Mouse (Mus musculus) large intestine, adult 2 months (tissue): ENCODE data around the gene Etnk2. TPM values are rescaled to one million over a fixed set of nuclear protein-coding genes. Genes with fewer than 3 reads are reported as not detected.

ENCODE experiments used
- DNase-seq: peaks from one replicate; pipeline ENCODE4 v3.0.0-alpha.2; 2012; ENCODE audit warnings: low read depth, low spot score
- WGBS: fragments of 180-500 bp; shearing (Covaris S2); methylation state at CpG from one replicate; pipeline ENCODE4 v1.1.7; 2018; 5-methylcytosine and 5-hydroxymethylcytosine counted together
- polyA plus RNA-seq: library from polyadenylated mRNA; depleted of rRNA; stranded (reverse); fragments of >200 nt; gene quantifications from 2 replicates; pipeline ENCODE4 v1.2.3, GENCODE M21; 2012

Gene Etnk2
- polyA plus RNA-seq, 1 experiment: 0.81 TPM

- WGBS: 73% methylated on average over 10 of the region's 10 CpGs
- no peak for DNase-seq
Measured at GRCm38 (mm10) chr1:133379254-133379985, 16.0 kb downstream of the Etnk2 start.

DNA sequence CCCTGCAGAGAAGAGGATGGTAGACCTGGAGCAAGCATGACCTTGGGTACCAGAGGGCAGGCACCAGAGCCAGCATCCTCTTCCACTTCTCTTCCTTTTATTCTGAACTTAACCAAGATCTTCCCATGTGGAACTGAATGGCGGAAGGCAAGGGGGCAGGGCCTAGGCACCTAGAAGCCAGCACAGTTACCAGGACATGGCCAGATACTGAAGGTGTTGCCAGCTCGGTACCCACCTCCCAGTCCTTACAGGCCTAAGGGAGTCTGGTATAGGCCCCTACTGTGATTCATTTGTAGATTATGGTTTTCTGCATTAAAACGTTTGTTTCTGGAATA is 16.6 kb downstream of the Etnk2 start:
- DNase-seq: no peak

DNA sequence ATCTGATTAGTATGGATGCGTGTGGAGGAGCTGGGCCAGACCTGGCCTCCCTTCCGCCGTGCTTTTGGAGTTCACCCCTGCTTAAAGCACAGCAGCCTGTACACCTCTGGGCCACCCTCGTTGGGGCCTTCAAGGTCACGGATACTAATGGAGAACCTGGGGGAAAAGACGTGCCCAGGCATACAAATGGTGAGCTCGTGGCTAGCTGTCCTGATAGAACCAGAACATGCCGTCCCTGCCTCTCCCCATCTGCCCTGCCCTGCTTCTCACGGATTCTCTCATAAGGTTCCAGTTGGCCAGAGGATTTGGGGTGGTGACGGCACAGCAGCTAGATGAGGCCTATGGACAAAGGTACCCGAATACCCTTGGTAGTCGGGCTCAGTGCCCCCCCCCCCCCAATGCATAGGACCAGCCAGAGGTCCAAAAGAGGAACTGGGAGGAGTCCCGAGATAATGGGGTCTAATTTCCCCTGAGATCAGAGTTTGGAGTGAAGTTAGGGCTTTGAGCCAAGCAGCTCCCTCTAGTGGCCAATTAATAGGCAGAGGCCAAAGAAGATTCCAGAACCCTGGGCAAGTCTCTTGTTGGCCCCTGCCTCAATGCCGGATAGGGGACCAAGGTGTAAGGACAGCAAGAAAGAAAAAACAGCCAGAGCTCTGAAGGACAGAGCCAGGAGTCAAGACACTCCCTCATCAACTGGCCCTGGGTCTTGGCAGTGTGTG is 17.1 kb downstream of the Etnk2 start:
- no peak for DNase-seq
- WGBS: 60% methylated on average over 14 of the region's 14 CpGs

More for the DNA sequence above, 16.6 kb downstream of the Etnk2 start:
- WGBS: 83% methylated on average over 3 of the region's 3 CpGs

DNA sequence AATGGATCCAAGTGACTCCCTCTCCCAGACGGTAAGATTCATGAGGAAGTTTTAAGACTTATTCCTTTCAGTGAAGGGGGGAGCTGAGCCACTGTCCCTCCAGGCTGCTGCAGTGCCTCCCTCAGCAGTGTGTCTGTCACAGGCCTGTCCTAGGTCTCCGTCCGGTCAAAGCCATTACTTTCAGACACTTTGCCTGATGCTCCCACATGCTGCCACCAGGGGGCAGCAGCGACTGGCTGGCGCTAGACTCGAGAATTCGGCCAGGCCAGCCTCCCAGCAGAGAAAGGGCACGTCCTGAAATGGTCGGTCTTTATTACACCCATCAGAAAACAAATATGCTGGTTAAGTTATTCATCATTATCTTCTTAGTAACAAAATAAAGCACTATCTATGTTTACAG is 18.6 kb downstream of the Etnk2 start:
- WGBS: 5% methylated on average over 9 of the region's 9 CpGs
- peak; percentile 61 for DNase-seq

GRCm38 (mm10) chr1:133382552-133383155 is 19.3 kb downstream of the Etnk2 start:
- DNase-seq: no peak
- WGBS: 65% methylated on average over 12 of the region's 12 CpGs

GRCm38 (mm10) chr1:133383157-133383783 is 19.9 kb downstream of the Etnk2 start:
- DNase-seq: no peak

DNA sequence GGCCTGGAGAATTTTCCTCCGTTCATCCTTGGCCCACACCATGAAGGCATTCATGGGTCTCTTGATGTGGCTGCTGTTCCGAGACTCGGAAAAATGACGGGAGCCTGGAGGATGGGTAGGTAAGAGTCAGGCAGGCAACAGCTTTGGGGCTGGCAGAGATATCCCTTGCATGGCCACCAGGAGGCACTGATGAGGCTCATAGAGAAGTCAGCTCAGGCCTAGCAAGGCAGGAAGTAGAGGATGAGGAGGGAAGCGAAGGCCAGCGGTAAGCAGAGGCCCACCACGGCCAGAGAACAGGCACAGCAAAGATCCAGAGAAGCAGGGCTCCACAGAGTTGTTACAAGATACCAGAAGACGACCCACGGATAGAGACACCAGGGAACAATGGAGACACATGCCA is 22.1 kb downstream of the Etnk2 start:
- 46% methylated on average over 9 of the region's 9 CpGs for WGBS
- DNase-seq: no peak

More at GRCm38 (mm10) chr1:133383157-133383783, 19.9 kb downstream of the Etnk2 start:
- WGBS: 88% methylated on average over 14 of the region's 14 CpGs

GRCm38 (mm10) chr1:133386209-133386608 is 22.8 kb downstream of the Etnk2 start:
- 85% methylated on average over 11 of the region's 11 CpGs for WGBS

GRCm38 (mm10) chr1:133387539-133388268 is 24.3 kb downstream of the Etnk2 start:
- no peak for DNase-seq
- WGBS: 85% methylated on average over 19 of the region's 19 CpGs

More at GRCm38 (mm10) chr1:133386209-133386608, 22.8 kb downstream of the Etnk2 start:
- DNase-seq: no peak

DNA sequence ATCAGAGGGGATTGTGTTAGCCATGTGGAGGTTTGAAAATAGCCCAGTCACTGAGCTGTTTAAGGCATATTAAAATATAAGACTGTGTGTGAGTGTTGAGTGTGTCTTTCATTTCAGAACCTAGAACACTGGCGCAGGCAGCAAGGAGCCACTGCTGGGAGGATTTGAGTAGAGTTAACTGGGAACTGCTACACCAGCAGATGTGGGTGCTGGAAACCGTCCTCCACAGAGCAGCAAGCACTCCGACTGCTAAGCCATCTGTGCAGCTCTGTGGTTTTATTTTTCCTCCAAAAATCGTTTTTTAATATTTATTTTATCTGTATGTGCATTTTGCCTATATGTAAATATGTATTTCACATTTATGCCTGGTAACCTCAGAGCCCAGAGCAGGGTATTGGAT is 31.3 kb downstream of the Etnk2 start:
- DNase-seq: no peak
- 74% methylated on average over 4 of the region's 4 CpGs for WGBS

- no peak for DNase-seq
Measured at GRCm38 (mm10) chr1:133396693-133397092, 33.3 kb downstream of the Etnk2 start.

DNA sequence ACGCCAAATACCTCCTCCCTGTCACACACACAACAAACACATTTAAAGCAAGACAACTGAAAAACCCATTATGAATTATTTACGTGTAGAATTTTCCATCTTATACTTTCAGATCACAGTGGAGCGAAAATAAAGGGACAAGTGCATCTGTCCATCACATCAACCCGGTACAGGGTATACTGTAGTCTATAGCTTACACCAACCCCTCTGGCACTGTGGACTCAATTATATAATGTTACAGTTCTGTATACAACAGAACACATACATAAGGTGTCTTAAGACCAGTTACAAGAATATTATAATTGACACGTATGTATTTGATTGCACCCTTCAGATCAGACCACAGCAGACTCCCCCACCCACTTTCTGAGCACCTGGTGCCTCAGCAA is 33.7 kb downstream of the Etnk2 start:
- DNase-seq: no peak
- WGBS: 91% methylated on average over 5 of the region's 5 CpGs

More at GRCm38 (mm10) chr1:133396693-133397092, 33.3 kb downstream of the Etnk2 start:
- 86% methylated on average over 5 of the region's 5 CpGs for WGBS

DNA sequence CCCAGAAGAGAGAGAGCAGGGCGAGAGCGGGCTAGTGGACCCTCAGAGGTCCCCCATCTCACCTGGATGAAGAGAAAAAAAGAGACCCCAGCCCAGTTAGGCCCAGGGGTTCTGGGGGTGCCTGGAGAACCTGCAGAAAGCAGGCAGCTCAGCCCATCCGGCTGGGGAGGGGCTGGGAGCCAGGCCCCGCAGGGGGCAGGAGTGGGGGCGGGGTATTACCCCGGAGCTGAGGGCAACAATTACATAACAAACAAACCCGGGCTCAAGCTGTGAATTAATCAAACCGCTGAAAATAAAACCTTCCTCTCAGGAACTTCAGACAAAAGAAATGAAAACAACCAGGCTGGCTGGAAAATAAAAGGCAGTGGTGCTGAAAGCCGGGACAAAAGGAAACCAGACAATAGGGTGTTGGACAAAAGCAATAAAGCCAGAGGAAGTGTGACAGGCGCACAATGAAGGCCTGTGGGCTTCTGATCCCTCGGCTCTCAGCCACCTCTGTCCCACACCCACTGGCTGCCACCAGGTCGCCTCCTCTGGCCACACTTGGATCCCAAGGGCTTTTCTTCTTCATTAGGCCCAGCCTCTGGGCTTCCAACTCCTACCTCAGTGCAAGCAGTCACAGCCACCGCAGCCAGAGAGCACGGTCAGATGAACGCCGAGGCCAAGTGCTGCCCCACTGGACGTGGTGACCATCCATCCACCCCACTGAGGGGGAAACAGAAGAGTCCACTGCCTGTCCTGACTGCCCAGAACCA is 34.3 kb downstream of the Etnk2 start:
- no peak for DNase-seq
- 45% methylated on average over 17 of the region's 17 CpGs for WGBS

- 41% methylated on average over 13 of the region's 13 CpGs for WGBS
- no peak for DNase-seq
Measured at GRCm38 (mm10) chr1:133400014-133400725, 36.8 kb downstream of the Etnk2 start.

DNA sequence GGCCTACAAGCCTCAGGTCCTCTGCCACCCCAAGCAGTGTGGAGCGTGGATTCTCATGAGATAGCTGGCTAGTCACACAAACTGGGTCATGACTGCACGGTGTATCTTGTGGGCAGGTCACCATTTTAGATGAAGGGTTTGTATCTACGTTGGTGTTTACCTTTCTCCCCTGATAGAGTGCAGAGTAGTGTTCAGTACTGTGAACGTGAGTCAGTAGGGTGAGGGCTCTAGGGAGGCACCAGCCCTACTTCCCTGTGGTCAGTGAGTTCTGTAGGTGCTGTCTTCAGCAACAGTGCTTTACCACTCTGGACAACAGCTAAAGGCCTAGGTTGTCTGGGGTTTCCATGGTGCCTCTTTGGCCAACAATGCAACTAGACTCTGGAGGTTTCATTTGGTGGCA is 40.6 kb downstream of the Etnk2 start:
- DNase-seq: no peak
- WGBS: 59% methylated on average over 4 of the region's 4 CpGs

GRCm38 (mm10) chr1:133406614-133407013 is 43.2 kb downstream of the Etnk2 start:
- 81% methylated on average over 7 of the region's 7 CpGs for WGBS

GRCm38 (mm10) chr1:133407436-133407835 is 44.1 kb downstream of the Etnk2 start:
- 65% methylated on average over 6 of the region's 6 CpGs for WGBS
- no peak for DNase-seq

More at GRCm38 (mm10) chr1:133406614-133407013, 43.2 kb downstream of the Etnk2 start:
- DNase-seq: no peak

DNA sequence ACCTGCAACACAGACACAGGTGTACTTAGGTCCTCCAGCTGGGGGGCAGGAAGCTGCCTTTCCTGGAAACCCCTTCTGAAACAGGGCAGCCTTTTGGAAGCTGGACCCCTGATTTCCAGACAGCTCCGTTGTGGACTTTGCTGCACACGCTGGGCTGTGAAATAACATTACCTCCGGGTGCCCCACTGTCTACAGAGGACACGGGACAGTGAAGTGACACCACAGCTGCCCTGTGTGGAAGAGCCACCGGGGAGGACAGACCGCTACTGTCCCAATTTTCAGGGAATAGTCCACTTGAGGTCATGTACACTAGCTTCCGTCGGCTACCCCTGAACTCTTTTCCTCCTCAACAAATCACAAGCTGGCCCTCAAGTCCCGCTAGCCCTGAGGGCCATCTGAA is 44.9 kb downstream of the Etnk2 start:
- WGBS: 76% methylated on average over 9 of the region's 9 CpGs
- no peak for DNase-seq
